Mouse (Mus musculus): ENCODE measurements around the gene Gm3448. TPM values are rescaled to one million over a fixed set of nuclear protein-coding genes. Genes with fewer than 3 reads are reported as not detected.

The Gm3448 gene
- 2.6 TPM for polyA plus RNA-seq (2017; shearing (Covaris generic))

GRCm38 (mm10) chr17:15041175-15041729 lies at the start of gene Gm3448, which contains the start of the genes Ermard and Tcte3:
Gene Gm3448, minus strand, starts transcription at chr17:15041537.
Gene Ermard, plus strand, starts transcription at chr17:15041208.
Gene Tcte3, minus strand, starts transcription at chr17:15041488.

GRCm38 (mm10) chr17:15009706-15010413 lies 31.5 kb downstream of the Gm3448 start, which contains the start of gene Gm3435:
Gene Gm3435, plus strand, starts transcription at chr17:15010176.

GRCm38 (mm10) chr17:14978362-14979038 lies 62.8 kb downstream of the Gm3448 start, which contains the start of the genes 9030025P20Rik and Gm3417:
Gene 9030025P20Rik, plus strand, starts transcription at chr17:14978468.
Gene Gm3417, minus strand, starts transcription at chr17:14978790.

GRCm38 (mm10) chr17:14960951-14961556 lies 80.3 kb downstream of the Gm3448 start, which contains the start of gene Phf10:
Gene Phf10, minus strand, starts transcription at chr17:14961273.

Other genes starting within 250 kb of the Gm3448 start
- 0.30 TPM for gene Wdr27, start 98.4 kb downstream of the Gm3448 start, polyA plus RNA-seq (2017; shearing (Covaris generic))
- gene 1600012H06Rik, start 98.4 kb downstream of the Gm3448 start, polyA plus RNA-seq (2017; shearing (Covaris generic)) = 22.4 TPM
- gene Phf10, start 80.3 kb downstream of the Gm3448 start, polyA plus RNA-seq (2017; shearing (Covaris generic)) = 33.0 TPM
- 10.8 TPM for gene 9030025P20Rik, start 63.1 kb downstream of the Gm3448 start, polyA plus RNA-seq (2017; shearing (Covaris generic))
- not detected for gene Gm3417, start 62.7 kb downstream of the Gm3448 start, polyA plus RNA-seq (2017; shearing (Covaris generic))
- gene Gm3435, start 31.4 kb downstream of the Gm3448 start, polyA plus RNA-seq (2017; shearing (Covaris generic)) = 5.0 TPM
- 88.9 TPM for gene Ermard, start 329 bp downstream of the Gm3448 start, polyA plus RNA-seq (2017; shearing (Covaris generic))
- gene Tcte3, start within 50 bp of the Gm3448 start, polyA plus RNA-seq (2017; shearing (Covaris generic)) = 1.7 TPM